Mouse (Mus musculus) adrenal gland, adult 8-10 months (tissue): Measurements from ENCODE around the gene Glo1. TPM values are rescaled to one million over a fixed set of nuclear protein-coding genes. Genes with fewer than 3 reads are reported as not detected.

Experiments
- DNase-seq: peaks from one replicate; pipeline ENCODE4 v3.0.0; 2022
- total RNA-seq, 4 experiments: library from RNA; stranded (reverse); gene quantifications; 2 replicates each; pipeline ENCODE4 v1.2.4; 2022

Gene Glo1
- total RNA-seq, 4 experiments from 2014 or later, result 148 to 169 (median 160) TPM

DNA sequence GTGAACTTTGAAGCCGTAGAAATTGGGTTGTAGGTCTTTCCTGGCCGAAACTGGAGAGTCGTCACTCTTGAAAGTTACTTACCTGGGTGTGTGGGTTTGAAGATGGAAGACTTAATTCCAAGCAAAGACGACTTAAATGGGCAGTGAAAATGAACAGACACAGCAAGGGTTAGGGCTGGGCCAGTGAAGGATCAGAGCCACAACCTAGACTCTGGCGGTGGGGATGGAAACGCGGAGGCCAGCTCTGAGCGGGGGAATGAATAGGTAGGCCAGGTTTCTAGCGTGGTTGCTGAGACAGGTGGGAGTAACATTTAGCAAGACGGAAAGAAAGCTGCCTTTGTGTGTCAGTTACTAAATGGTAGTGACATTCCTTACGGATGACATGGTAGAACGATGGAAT lies 49.7 kb downstream of the Glo1 start:
- peak; percentile 14 for DNase-seq

DNA sequence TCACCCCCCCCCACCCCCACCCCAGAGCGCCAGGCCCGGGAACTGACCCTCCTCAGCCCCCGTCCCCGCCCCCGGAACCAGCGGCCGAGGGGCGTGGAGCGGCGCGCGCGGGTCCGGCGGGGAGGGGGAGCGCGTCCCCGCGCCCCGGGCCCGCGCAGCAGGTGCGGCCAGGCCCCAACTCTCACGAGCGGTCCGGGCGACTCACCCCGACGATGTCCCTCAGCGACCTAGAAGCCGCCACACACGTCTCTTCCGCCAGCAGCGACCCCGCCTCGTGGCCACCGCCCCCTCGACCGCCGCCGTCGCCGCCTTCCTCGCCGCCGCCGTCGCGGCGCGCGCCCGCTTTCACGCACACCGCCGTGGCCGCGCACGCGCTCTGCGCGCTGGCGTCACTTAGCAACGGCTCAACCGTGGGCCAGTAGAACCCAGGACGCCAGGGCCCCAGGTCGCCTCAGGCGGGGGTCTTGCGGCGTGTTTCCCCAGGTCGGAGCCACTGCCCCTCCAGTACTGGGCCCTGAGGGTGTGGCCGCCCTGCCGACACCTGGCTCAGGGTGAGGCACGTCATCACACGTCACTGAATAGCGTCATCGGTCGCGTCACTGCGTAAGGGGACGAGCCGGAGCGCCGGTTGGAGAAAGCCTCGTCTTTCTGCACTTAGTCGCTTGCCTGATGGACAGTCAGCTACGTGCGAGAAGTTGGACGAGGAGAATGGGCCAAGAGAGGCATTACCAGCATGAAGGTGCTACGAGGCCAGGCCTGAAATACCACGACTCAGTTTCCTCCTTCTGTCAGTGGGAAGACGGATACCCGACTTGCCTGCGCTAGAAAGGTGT lies 50.5 kb downstream of the Glo1 start, which contains the start of gene Btbd9:
TSS of gene Btbd9 (minus strand) at position 548 of the 833 bp plus-strand sequence.
- DNase-seq, result peak; percentile 93

DNA sequence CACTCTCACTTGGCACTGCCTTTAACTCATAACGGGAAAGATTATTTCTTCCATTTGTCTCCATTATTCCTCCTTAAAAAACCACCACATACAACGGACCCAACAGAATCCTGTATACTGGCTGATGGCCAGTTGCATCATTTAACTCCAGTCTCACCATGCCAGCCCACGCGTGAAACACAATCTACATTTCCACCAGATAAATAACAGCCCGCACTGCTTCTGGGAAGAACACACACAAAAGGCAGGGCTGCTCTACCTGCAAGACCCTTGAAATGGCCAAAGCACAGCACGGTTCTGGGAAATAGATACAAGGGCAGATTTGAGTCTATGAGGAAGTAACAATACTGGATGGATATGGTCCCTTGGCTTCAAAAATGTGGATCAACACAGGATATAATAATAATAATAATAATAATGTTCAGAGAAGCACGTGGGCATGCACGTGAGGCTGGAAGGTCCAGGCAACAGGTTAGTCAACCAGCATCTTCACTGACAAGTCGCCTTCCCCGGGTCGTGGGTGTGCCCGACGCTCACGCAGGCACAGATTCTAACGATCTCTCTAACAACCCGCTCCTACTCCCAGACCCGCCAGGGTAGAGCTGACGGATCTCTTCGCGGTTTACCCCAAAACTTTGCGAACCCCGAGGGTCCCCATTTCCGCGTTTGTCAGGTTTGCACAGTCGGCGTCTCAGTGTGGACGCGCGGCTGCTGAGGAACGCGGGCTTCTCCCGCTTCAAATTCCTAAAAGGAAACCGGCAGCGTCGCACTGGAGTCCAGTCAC lies 51.4 kb downstream of the Glo1 start:
- peak; percentile 51 for DNase-seq

DNA sequence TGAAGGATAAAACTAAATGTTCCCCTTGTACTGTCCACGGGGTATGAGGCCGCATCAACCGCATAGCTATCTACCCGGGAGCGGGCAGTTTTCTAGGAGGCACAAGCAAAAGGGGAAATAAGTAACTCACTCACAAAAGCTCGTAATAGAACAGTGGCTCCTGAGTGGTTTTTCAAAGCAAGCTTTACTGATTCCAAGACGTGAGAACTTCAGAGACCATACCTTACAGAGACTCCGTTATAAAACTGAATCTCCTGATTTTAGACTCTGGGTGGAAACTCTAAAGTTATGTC lies 51.9 kb downstream of the Glo1 start:
- no peak for DNase-seq

DNA sequence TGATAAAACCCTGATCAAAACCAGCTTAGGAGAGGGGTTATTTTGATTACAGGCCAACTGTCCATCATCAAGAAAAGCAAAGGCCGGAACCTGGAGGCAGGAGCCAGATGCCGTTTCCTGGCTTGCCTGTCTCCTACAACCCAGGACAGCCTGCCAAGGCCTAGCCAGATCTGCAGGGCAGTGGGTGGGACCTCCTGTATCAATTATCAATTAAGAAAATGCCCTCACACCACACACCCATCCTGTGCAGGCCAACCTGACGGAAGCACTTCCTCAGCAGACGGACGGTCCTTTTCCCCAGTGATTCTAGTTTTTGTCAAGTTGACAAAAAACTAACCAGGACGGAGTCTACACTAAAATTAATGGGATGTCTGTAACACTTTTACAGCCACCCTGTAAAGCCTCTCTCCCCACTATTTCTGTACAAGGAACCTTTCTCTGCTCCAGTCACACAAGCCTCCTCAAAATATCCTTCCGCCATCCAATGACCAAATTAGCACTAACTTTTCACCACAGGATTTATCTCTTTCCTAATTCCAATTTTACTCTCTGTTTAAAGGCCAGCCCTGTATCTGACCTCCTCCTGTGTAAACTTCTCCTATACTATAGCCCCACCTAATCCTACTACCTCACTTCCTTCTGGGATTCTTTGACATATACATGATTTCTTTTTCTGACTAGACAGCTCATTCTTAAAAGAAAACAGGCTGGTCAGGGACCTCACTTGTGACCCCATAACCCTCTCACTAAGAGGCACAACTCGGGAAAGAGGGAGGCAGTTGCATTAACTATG lies 52.5 kb downstream of the Glo1 start:
- DNase-seq, result peak; percentile 20

DNA sequence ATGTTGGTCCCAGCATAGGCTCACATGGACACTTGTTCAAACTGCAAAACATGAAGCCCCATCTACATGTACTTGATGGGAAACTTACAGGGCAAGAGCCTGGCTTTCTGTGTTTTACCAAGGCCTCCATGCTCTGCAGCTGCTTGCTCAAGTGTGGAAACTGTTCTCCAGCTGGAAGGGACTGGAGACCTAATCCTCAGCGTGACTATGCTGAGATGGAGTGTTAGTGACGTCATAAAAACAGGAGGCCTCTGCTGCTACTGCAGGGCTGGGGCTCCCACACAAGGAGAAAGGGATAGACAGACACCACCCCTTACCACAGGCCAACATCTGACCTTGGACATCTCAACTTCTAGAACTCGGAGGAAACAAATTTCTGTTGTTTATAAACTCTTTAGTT lies 55.7 kb downstream of the Glo1 start:
- DNase-seq, result no peak

DNA sequence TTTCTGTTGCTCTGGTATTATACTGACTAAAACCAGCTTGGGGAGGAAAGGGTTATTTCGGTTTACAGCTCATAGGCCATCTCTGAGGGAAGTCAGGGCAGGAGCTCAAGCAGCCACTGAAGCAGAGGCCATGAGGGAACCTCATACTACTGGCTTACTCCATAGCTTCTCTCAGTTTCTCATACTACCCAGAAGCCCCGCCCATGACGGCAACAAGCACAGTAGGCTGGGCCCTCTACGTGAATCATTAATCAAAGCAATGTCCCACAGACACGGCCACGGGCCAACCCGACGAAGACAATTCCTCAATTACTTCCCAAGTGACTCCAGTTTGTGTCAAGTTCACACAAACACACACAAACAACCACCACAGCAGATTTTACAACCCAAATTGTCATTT lies 56.5 kb downstream of the Glo1 start:
- DNase-seq, result peak; percentile 71

DNA sequence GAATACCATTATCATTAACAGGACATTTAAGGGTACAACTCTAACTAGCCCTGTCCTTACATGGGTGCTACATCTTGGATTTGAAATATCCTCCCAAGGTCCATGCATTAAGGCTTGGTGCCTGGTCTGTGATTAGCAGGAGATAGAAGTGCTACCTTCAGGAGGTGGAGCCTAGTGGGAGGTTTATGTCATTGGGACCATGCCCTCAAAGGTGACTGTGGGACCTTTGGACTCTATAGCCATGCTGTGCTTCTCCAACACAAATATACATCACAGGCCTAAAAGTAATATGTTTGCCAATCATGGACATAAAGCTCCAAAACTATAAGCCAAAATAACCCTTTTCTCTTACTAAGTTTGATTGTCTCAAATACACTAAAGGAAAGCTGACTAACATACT lies 58.2 kb downstream of the Glo1 start:
- DNase-seq, result no peak

DNA sequence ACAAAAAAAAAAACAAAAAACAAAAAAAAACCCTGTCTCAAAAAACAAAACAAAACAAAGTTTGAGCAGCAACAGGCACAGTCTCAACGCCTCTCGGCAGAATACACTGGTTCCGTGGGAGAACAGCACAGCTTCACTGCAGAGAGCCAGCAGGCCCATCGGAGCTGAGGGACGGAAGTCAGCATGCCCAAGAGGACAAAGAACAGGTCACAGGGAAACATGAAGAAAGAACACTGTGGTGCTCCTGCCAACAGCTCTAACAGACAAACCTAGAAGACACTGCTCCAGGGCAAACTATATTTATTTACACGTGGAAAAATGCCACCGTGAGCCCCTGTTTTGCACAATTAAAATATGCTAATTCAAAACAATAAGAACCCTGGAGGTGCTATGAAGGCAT lies 61.7 kb downstream of the Glo1 start:
- DNase-seq, result no peak

DNA sequence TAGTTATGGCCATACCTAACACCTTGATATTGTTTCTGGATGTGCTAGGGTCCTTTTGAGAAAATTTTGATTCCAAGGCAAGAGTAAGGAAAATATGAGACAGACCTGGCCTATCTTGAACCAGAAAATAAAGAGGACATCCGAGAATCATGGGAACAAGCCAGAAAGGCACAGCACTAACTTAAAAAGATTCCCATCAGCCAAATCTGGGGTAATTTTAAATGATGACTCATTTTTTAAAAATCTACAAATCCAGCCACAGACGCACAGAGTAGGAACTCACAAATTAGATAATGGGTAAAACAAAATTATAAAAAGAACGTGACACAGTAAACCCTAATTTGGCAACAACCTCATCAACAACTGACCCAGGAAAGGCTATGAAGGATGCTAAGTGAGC lies 62.3 kb downstream of the Glo1 start:
- no peak for DNase-seq

DNA sequence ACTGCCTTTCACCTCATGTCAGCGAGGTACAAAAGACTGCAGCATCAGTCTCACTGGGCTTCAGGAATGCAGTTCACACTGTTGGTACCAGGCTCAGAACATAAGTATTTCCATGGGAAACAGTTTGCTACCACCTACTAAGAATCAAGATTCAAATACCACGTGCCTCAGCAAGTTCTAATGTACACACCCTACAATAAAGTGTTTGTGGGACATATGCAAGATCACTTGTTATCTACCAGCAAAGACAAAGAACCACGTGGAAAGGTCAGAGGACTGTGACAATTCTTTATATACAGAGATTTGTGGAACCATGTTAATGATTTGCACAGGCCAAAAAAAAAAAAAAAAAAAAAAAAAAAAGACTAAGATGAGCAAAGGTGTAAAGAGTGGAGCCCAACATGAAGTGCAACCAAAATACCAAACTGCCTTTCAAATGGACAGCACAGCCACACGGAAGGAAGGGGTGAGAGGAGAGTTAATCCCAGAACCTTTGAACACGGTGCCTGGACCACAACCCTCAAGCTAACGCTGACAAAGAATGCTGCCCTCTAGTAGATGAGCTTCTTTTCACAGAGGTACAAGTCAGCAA lies 63.1 kb downstream of the Glo1 start:
- no peak for DNase-seq

DNA sequence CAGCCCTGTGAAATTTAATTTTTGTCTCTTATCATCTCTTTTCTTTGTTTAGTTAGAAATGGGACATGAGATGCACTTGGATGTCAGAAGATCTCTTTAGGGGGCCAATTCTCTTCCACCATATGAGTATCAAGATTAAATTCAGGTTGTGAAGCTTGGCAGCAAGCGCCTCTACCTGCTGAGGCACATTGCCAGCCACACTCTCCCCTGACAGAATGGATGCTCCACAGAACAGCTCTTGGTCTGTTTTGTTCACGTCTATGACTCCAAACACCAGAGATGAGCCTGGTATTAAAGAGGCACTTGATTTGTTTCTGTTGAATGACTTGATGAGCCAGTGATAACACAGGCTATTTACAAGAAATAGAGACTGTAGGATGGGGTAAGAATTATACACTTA lies 63.9 kb downstream of the Glo1 start:
- no peak for DNase-seq

DNA sequence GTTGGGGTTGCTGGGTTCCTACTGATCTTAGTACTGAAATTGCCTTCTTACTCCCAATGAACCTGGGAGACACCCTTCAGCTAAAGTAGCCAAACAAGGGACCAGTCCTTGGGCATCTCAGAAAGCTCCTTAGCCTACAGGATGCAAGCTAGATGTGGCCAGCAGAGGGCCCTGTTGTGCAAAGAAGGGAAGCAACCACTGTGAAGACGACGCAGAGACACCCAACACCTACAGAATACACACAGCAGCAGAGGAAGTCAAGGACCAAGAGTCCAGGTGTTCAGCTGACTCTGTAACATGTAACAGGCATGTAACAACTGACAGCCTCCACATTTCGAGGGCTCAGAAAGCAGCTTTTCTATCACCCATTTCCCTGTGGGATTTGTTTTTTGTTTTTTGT lies 67.1 kb downstream of the Glo1 start:
- DNase-seq, result peak; percentile 42

DNA sequence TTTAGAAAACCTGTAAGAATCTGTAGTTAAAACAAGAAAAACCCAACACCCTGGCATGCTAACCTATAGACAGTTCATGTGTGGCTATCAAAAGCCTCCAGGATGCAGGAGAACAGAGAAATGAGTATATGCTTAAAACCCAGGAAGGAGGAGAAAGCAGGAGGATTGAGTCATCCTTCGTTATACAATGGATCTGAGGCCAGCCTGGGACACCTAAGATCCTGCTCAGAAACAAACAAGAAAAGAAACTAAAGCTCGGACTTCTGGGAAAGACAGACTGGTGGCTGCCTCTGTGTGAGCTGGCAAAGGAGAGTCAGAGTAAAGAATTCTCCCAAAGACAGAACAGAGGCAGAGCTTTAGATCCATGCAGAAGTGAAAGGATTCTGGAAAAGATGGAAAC lies 68.0 kb downstream of the Glo1 start:
- DNase-seq, result no peak

DNA sequence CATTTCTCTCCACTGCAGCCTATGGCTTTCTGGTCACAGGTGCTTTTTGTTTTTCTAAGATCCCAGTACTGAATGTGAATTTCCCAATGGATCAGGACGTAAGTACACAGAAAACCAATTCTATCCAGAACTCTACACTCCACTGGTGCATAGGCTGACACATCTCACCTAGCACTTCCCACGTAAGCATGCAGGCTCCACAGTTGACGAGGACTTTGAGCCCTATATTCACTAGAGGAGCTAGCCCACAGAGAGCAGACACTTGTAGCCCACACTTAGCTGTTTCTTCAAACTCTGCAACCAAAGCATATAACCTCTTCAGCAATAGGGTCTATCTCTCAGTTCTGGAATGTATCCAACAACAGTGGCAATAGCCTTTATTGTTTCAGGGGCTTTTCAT lies 70.2 kb downstream of the Glo1 start:
- no peak for DNase-seq

DNA sequence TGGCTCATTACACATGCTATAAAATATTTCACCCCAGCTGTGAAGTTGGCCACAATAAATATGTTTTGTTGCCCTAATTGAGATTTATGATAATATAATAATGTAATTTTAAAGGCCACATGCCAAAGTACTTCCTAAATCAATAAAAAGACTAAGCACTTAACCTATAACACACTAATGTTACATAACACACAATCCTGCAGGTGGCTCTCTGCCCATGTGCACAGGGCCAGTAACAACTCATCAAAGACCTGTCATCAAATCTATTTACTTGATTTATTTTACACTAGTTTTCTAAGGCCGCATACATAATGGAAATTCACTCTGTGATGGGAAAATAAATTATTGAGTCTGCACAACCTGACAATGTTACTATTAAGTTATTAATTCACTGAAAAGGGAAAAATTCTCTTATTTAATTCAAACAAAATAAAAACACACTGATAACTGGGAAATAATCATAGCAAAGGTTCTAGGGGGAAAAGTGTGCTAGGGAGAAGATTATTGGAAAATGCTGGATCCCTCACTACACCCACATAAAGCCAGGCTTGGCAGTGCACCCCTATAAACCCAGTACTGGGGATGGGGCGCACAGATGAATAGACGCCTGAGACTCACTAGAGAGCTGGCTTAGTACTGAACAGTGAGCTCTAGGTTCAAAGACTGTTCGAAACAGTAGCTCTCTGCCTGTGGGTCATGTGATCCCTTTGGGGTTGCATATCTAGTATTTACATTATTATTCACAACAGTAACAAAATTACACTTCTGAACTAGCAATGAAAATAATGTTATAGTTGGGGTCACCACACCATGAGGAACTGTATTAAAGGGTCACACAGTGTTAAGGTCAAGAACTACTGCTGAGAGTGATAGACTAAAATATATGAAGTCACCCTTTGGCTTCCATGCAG lies 73.4 kb downstream of the Glo1 start:
- DNase-seq, result no peak

DNA sequence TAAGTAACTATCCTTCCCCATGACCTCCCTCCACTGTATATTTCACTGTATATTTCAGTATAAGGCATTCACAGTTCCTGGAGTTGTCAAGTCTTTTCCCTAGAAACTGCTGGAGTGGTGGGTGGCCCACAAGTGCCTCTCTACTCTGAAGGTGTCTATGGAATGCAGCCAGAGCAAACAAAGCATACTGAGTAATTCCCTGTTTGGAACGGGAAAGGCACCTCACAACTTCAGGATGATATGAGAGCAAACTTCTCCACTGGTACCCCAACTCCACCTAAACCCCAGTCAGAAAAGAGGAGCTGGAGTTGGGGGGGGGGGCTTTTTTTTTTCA lies 75.9 kb downstream of the Glo1 start:
- DNase-seq, result no peak

DNA sequence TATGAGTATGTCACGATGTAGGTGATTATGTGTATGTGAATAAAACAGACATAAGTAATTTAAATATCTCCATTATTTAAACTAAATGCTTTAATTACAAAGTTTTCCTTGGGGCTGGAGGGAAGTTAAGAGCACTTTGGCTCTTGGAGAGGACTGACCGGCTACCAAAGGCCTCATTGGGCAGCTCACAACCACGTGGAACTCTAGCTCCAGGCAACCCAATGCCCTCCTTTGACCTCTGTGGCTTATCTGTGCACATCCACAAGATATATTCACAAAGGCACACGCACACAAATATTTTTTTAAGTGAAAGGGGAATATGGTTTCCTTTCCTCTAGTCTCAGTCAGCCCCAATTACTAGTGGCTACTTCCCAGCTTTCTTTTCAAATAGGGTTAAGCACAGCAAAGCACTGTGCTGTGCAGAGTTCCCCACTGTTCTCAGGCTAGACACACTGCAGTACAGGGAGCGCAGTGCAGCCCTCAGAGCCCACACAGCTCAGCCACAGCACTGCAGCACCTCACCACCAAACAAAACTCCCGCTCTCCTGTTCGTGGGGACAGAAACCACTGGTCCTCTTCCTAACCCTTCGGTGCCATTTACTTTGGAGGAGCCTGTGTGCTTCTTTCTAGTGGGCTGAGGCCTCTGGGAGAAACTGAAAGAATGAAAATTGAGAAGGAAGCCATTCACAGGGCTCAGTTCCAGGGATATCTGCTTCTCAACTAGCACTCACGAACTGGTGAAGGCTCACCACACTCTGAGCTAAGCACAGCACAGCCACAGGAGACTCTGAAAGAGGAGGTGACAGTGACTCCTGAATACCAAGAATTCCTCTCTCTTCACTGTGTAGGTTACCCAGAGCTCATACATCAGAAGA lies 76.5 kb downstream of the Glo1 start:
- no peak for DNase-seq

DNA sequence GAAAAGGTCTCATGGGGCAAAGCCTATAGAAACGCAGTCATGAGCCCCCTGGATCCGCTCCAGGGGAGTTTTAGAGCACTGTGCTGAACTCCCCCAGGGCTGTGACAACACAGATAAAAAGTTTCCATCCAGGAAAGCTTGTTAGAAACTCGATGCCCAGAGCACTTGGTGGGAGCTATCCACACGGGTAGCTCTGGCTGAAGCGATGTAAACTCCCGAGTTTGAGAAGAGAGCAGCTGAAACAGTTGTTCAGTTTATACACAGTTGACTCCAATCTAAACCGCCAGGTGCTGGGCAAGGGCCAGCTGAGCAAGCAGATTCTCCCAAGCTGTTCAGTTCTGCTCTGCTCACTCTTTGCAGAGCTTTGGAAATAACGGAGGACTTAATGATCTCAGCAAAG lies 87.6 kb downstream of the Glo1 start:
- no peak for DNase-seq

DNA sequence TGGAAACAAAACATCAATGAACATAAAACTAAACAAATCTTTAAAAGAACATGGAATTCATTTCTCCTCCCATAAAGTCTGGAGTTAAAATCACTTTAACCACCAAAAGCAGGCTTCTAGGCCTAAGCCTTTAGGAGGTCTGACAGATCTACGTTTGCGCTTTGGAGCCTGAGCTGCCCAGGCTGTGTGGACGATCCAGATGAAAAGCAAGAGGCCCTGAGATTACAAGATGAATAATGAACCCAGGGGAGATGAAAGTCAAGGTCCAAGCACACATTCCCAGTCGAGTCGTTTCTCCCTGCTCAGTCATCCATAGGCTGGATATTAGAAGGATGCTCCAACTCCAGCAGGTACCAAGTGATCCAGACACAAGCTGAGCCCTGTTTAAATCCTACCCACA lies 90.0 kb downstream of the Glo1 start:
- peak; percentile 38 for DNase-seq
